Mouse (Mus musculus): Measurements from ENCODE around the gene Slc35a2. TPM values are rescaled to one million over a fixed set of nuclear protein-coding genes. Genes with fewer than 3 reads are reported as not detected.
A peak's percentile ranks its signal among the peaks of the same experiment; 100 is the strongest.
"Not testable (repeated sequence)": the region's sequence is repeated elsewhere in the genome, so short reads cannot be mapped to it uniquely, and the experiment has no call there.

The Slc35a2 gene
- total and polyA plus RNA-seq, 3 experiments: 21.2 to 30.6 (median 26.4) TPM

- H3K79me2 ChIP-seq (replicated peaks; ENCODE audit: control insufficient read depth, extremely low read depth, insufficient read depth, poor library complexity, severe bottlenecking); H3K27ac ChIP-seq (ENCODE audit: insufficient read depth, low read depth); dilution Hi-C loops (cut with MboI; ENCODE audit: extremely low pct_ligation_motif_present, extremely low pct_unique_long_range_greater_than_20kb, low sequenced_read_pairs); H3K4me3 ChIP-seq (replicated peaks in 1 of 3; ENCODE audit: low read depth in 2 of 3, low read length in 2 of 3, poor library complexity in 1 of 3); H3K9me3 ChIP-seq (replicated peaks; ENCODE audit: low read length); H3K9ac ChIP-seq (ENCODE audit: insufficient read depth, low read depth); H3K4me2 ChIP-seq (ENCODE audit: insufficient read depth, low read depth, poor library complexity, severe bottlenecking); DNase-seq (ENCODE audit: extremely low read depth); H3K27me3 ChIP-seq (replicated peaks); H3K4me1 ChIP-seq (ENCODE audit: control insufficient read depth in 1 of 2, insufficient read depth in 2 of 2): not testable (repeated sequence)
- H3K36me3 ChIP-seq (replicated peaks in 1 of 2; ENCODE audit: control insufficient read depth in 1 of 2, insufficient read depth in 1 of 2, low read length in 1 of 2): peaks cover 10 to 23% of the 10 kb centered on the region in 2 experiments
- in situ Hi-C loops (cut with MboI; ENCODE audit: low pct_ligation_motif_present, low pct_unique_long_range_greater_than_20kb, low sequenced_read_pairs): loop anchor here (25.0 kb wide), 1 partner anchor 203 kb away; no protein-coding TSS in a partner anchor
Observed at GRCm38 (mm10) chrX:7909242-7909641, 25.4 kb downstream of the Slc35a2 start, which contains the start of gene Gm10490. Gene Gm10490 (plus strand): TSS chrX:7909542.

GRCm38 (mm10) chrX:7910473-7910872 is 26.6 kb downstream of the Slc35a2 start:
- dilution Hi-C loops (cut with MboI; ENCODE audit: extremely low pct_ligation_motif_present, extremely low pct_unique_long_range_greater_than_20kb, low sequenced_read_pairs): no loop called here

GRCm38 (mm10) chrX:7915669-7916068 is 31.8 kb downstream of the Slc35a2 start:
- H3K79me2 ChIP-seq (replicated peaks; ENCODE audit: control insufficient read depth, extremely low read depth, insufficient read depth, poor library complexity, severe bottlenecking); H3K9ac ChIP-seq (ENCODE audit: insufficient read depth, low read depth); H3K27me3 ChIP-seq (replicated peaks); H3K27ac ChIP-seq (ENCODE audit: insufficient read depth, low read depth); H3K4me1 ChIP-seq (ENCODE audit: control insufficient read depth in 1 of 2, insufficient read depth in 2 of 2); H3K9me3 ChIP-seq (replicated peaks; ENCODE audit: low read length); DNase-seq (ENCODE audit: extremely low read depth); H3K4me2 ChIP-seq (ENCODE audit: insufficient read depth, low read depth, poor library complexity, severe bottlenecking); H3K36me3 ChIP-seq (replicated peaks in 1 of 2; ENCODE audit: control insufficient read depth in 1 of 2, insufficient read depth in 1 of 2, low read length in 1 of 2); H3K4me3 ChIP-seq (replicated peaks in 1 of 3; ENCODE audit: low read depth in 2 of 3, low read length in 2 of 3, poor library complexity in 1 of 3); dilution Hi-C loops (cut with MboI; ENCODE audit: extremely low pct_ligation_motif_present, extremely low pct_unique_long_range_greater_than_20kb, low sequenced_read_pairs): not testable (repeated sequence)
- TF ChIP-seq RAD21 (IDR thresholded peaks at IDR 0.05; ENCODE audit: low read depth, low read length) (peak; percentile 10), SMC3 (IDR thresholded peaks at IDR 0.05; ENCODE audit: low read depth, low read length) (peak; percentile 12; the same call in 1 of the 2 replicates), CTCF (conservative IDR thresholded peaks at IDR 0.05 in 1 of 2, IDR thresholded peaks at IDR 0.05 in 1 of 2; ENCODE audit: low read depth in 2 of 2, low read length in 2 of 2) (peak in 1 of 2 experiments; percentile 38; a peak in 2 of 4 replicates)
- in situ Hi-C loops (cut with MboI; ENCODE audit: low pct_ligation_motif_present, low pct_unique_long_range_greater_than_20kb, low sequenced_read_pairs): loop anchor here (25.0 kb wide), 1 partner anchor 197 kb away; no protein-coding TSS in a partner anchor

More at GRCm38 (mm10) chrX:7910473-7910872, 26.6 kb downstream of the Slc35a2 start:
- H3K4me2 ChIP-seq (ENCODE audit: insufficient read depth, low read depth, poor library complexity, severe bottlenecking): no peak overlapping the region
- in situ Hi-C loops (cut with MboI; ENCODE audit: low pct_ligation_motif_present, low pct_unique_long_range_greater_than_20kb, low sequenced_read_pairs): loop anchor here (5.0 to 25.0 kb wide), 2 partner anchors 107 to 202 kb away; partner anchors contain the start of gene Glod5
- no peaks in the 10 kb centered on the region for H3K27me3 ChIP-seq (replicated peaks)
- H3K4me3 ChIP-seq (replicated peaks in 1 of 3; ENCODE audit: low read depth in 2 of 3, low read length in 2 of 3, poor library complexity in 1 of 3): no peak overlapping the region
- peaks cover 10 to 19% of the 10 kb centered on the region in 2 experiments for H3K36me3 ChIP-seq (replicated peaks in 1 of 2; ENCODE audit: control insufficient read depth in 1 of 2, insufficient read depth in 1 of 2, low read length in 1 of 2)
- no peaks in the 10 kb centered on the region for H3K9me3 ChIP-seq (replicated peaks; ENCODE audit: low read length)
- no peak for DNase-seq (ENCODE audit: extremely low read depth)
- H3K4me1 ChIP-seq (ENCODE audit: control insufficient read depth in 1 of 2, insufficient read depth in 2 of 2): no peaks in the 10 kb centered on the region
- no peak overlapping the region for H3K9ac ChIP-seq (ENCODE audit: insufficient read depth, low read depth)
- no peaks in the 10 kb centered on the region for H3K79me2 ChIP-seq (replicated peaks; ENCODE audit: control insufficient read depth, extremely low read depth, insufficient read depth, poor library complexity, severe bottlenecking)
- peak in 1 of 2 experiments; percentile 9; a peak in 1 of 4 replicates for TF ChIP-seq CTCF (conservative IDR thresholded peaks at IDR 0.05 in 1 of 2, IDR thresholded peaks at IDR 0.05 in 1 of 2; ENCODE audit: low read depth in 2 of 2, low read length in 2 of 2)
- no peak for TF ChIP-seq MYC (IDR thresholded peaks at IDR 0.05; ENCODE audit: low read depth, low read length)
- no peak overlapping the region for H3K27ac ChIP-seq (ENCODE audit: insufficient read depth, low read depth)

- H3K9ac ChIP-seq (ENCODE audit: insufficient read depth, low read depth); H3K4me2 ChIP-seq (ENCODE audit: insufficient read depth, low read depth, poor library complexity, severe bottlenecking); H3K79me2 ChIP-seq (replicated peaks; ENCODE audit: control insufficient read depth, extremely low read depth, insufficient read depth, poor library complexity, severe bottlenecking); H3K36me3 ChIP-seq (replicated peaks in 1 of 2; ENCODE audit: control insufficient read depth in 1 of 2, insufficient read depth in 1 of 2, low read length in 1 of 2); dilution Hi-C loops (cut with MboI; ENCODE audit: extremely low pct_ligation_motif_present, extremely low pct_unique_long_range_greater_than_20kb, low sequenced_read_pairs); H3K4me3 ChIP-seq (replicated peaks in 1 of 3; ENCODE audit: low read depth in 2 of 3, low read length in 2 of 3, poor library complexity in 1 of 3); H3K27me3 ChIP-seq (replicated peaks); DNase-seq (ENCODE audit: extremely low read depth); H3K4me1 ChIP-seq (ENCODE audit: control insufficient read depth in 1 of 2, insufficient read depth in 2 of 2); H3K9me3 ChIP-seq (replicated peaks; ENCODE audit: low read length); H3K27ac ChIP-seq (ENCODE audit: insufficient read depth, low read depth): not testable (repeated sequence)
- TF ChIP-seq CTCF (conservative IDR thresholded peaks at IDR 0.05 in 1 of 2, IDR thresholded peaks at IDR 0.05 in 1 of 2; ENCODE audit: low read depth in 2 of 2, low read length in 2 of 2) (peak in 1 of 2 experiments; percentile 55; a peak in 2 of 4 replicates), SMC3 (IDR thresholded peaks at IDR 0.05; ENCODE audit: low read depth, low read length) (peak; percentile 20; the same call in 1 of the 2 replicates)
- in situ Hi-C loops (cut with MboI; ENCODE audit: low pct_ligation_motif_present, low pct_unique_long_range_greater_than_20kb, low sequenced_read_pairs): loop anchor here (25.0 kb wide), 1 partner anchor 194 kb away; no protein-coding TSS in a partner anchor
Observed at GRCm38 (mm10) chrX:7917960-7918359, 34.1 kb downstream of the Slc35a2 start.
